Mouse (Mus musculus) embryonic facial prominence, embryonic 14.5 days (tissue): Measurements from ENCODE around the gene Nppb. TPM values are rescaled to one million over a fixed set of nuclear protein-coding genes. Genes with fewer than 3 reads are reported as not detected.

Source experiments
- ATAC-seq: fragments of 200-750 bp; cut with Nextera tagmentation; 2 replicates; pipeline ENCODE4 v1.8.0; 2017; ENCODE audit warnings: low read depth, moderate number of reproducible peaks, moderate TSS enrichment
- DNase-seq: peaks from one replicate; pipeline ENCODE4 v3.0.0-alpha.2; 2015; ENCODE audit warnings: low spot score
- H3K27ac ChIP-seq: fragments of 300-500 bp; sonication (generic); replicated peaks from 2 replicates; pipeline ENCODE4 v1.5.1; 2014; ENCODE audit warnings: low read depth, mild to moderate bottlenecking, low read length, moderate library complexity
- H3K27me3 ChIP-seq: fragments of 300-500 bp; sonication (generic); replicated peaks from 2 replicates; pipeline ENCODE4 v1.6.1; 2014; ENCODE audit warnings: low read length; ENCODE audit not compliant: control insufficient read depth, insufficient read depth
- H3K36me3 ChIP-seq: fragments of 300-500 bp; sonication (generic); 2 replicates; pipeline ENCODE4 v1.6.1; 2014; ENCODE audit warnings: low read length, mixed read lengths; ENCODE audit not compliant: control insufficient read depth, insufficient read depth
- H3K4me1 ChIP-seq: fragments of 300-500 bp; sonication (generic); 2 replicates; pipeline ENCODE4 v1.6.1; 2014; ENCODE audit warnings: antibody characterized with exemption, low read length; ENCODE audit not compliant: control insufficient read depth, insufficient read depth
- H3K4me2 ChIP-seq: fragments of 300-500 bp; sonication (generic); 2 replicates; pipeline ENCODE4 v1.6.1; 2014; ENCODE audit warnings: low read depth, mild to moderate bottlenecking, low read length, moderate library complexity, mixed read lengths
- H3K4me3 ChIP-seq: fragments of 300-500 bp; sonication (generic); 2 replicates; pipeline ENCODE4 v1.5.1; 2014; ENCODE audit warnings: low read depth, mild to moderate bottlenecking, low read length
- H3K9ac ChIP-seq: fragments of 300-500 bp; sonication (generic); 2 replicates; pipeline ENCODE4 v1.6.1; 2014; ENCODE audit warnings: low read depth, mild to moderate bottlenecking, low read length, moderate library complexity, mixed read lengths
- H3K9me3 ChIP-seq: fragments of 300-500 bp; sonication (generic); 2 replicates; pipeline ENCODE4 v1.6.1; 2016; ENCODE audit warnings: low read length; ENCODE audit not compliant: control insufficient read depth
- WGBS: fragments of 180-500 bp; shearing (Covaris S2); extraction: QIAGEN DNeasy Blood & Tissue Kit; methylation state at CpG from one replicate; pipeline ENCODE4 v1.1.7; 2014; 5-methylcytosine and 5-hydroxymethylcytosine counted together
- polyA plus RNA-seq: library from polyadenylated mRNA; unstranded; fragments of >200 nt; fragmentation: Nextera tagmentation; extraction: Ambion mirVana; gene quantifications from 2 replicates; pipeline ENCODE4 v1.2.1, GENCODE M21; 2014

Gene Nppb
- polyA plus RNA-seq, 1 experiment from 2014 or later: not detected

DNA sequence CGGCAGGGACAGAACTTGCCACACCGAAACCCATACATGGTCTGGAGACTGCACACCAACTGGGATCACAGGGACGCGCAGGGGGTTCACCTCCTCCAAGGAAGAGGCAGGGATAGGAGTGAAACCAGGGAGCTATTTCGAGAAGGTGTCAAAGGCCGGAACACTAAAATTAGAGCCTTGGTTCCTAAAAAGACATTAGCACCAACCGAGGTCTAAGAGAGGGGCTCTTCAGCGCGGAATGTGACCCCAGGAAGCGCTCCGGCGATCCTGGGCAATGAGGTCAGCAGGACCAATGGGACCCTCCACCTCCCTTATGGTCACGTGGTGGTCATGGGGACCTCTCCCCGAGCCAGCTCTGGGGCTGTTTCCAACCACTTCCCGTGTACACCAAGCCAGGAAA is 22.0 kb upstream of the Nppb start:
- no peak overlapping the region for H3K4me3 ChIP-seq
- H3K9me3 ChIP-seq: no peaks in the 10 kb centered on the region
- no peaks in the 10 kb centered on the region for H3K4me1 ChIP-seq
- no peak overlapping the region for H3K4me2 ChIP-seq
- no peak overlapping the region for H3K27ac ChIP-seq
- no peak overlapping the region for H3K9ac ChIP-seq
- no peaks in the 10 kb centered on the region for H3K36me3 ChIP-seq
- no peak for DNase-seq
- no peak for ATAC-seq
- WGBS: 85% methylated on average over 15 of the region's 15 CpGs
- no peaks in the 10 kb centered on the region for H3K27me3 ChIP-seq

DNA sequence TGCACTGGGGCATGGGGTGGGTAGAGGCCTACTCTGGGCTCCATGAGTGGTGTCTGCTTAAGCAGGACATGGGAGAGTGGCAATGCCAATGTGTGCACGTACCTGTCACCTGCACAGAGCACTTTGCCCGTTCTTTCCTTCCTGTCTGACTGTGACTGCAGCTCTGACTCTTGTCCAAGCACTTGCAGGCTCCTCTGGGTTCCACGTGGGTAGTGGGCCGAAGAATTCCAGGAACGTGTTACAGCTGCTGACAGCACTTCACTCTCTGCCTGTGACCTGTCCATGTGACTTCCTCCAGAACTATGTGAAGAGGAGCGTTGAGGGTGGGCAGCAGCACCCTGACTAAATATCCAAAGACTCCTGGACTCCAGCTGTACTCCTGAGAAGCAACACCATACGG is 19.9 kb upstream of the Nppb start:
- ATAC-seq: no peak
- no peaks in the 10 kb centered on the region for H3K27me3 ChIP-seq
- H3K9me3 ChIP-seq: no peaks in the 10 kb centered on the region
- 67% methylated on average over 7 of the region's 7 CpGs for WGBS
- no peak for DNase-seq
- H3K4me2 ChIP-seq: no peak overlapping the region
- no peak overlapping the region for H3K27ac ChIP-seq
- no peak overlapping the region for H3K9ac ChIP-seq
- H3K4me3 ChIP-seq: no peak overlapping the region
- H3K4me1 ChIP-seq: no peaks in the 10 kb centered on the region
- H3K36me3 ChIP-seq: no peaks in the 10 kb centered on the region

DNA sequence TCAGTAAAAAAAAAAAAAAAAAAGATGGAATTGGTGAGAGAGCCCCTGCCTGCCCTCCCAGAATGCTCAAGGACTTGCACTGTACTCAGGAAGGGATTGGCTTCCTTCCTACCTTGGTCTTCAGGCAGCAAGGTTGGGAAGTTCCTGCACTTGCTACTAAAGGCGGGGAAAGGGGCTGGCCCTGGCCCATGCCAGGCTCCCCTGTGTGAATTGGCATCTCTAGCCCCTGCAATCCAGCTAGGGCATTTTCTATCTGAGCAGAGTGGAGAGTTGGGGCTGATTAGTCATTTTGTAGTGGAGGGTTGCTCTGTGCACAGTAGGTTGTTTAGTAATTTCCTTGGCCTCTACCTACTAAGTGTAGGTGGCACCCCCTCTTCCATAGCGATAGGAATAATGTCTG is 16.8 kb upstream of the Nppb start:
- Histone ChIP-seq H3K9me3 (no peaks in the 10 kb centered on the region), H3K27me3 (no peaks in the 10 kb centered on the region), H3K36me3 (no peaks in the 10 kb centered on the region), H3K4me1 (no peaks in the 10 kb centered on the region), H3K4me3 (no peak overlapping the region), H3K27ac (no peak overlapping the region), H3K4me2 (no peak overlapping the region), H3K9ac (no peak overlapping the region)
- WGBS: 77% methylated on average over 2 of the region's 2 CpGs
- no peak for DNase-seq
- ATAC-seq: no peak

DNA sequence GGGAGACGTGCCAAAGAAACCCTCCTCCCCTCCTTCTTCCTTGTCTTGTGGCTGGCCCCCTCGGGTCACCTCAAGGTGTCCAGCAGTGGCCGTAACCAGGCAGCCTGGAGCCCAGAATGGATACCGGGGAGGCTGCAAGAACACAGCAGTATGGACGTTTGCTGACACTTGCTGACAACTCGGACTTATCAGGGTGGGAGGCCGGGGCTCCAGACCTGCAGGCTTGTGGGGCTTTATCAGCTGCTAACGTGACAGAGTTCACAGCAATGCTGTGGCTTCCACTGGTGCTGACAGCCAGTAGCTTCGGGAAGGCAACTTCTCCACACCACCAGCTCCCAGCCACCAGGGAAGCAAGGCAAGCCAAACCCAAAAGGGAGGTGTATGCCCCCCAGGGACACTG is 16.3 kb upstream of the Nppb start:
- ATAC-seq (no peak), DNase-seq (no peak)
- no peaks in the 10 kb centered on the region for H3K9me3 ChIP-seq
- H3K36me3 ChIP-seq: no peaks in the 10 kb centered on the region
- H3K4me2 ChIP-seq: no peak overlapping the region
- no peak overlapping the region for H3K9ac ChIP-seq
- no peaks in the 10 kb centered on the region for H3K27me3 ChIP-seq
- 53% methylated on average over 9 of the region's 9 CpGs for WGBS
- H3K4me1 ChIP-seq: no peaks in the 10 kb centered on the region
- H3K4me3 ChIP-seq: no peak overlapping the region
- H3K27ac ChIP-seq: no peak overlapping the region

DNA sequence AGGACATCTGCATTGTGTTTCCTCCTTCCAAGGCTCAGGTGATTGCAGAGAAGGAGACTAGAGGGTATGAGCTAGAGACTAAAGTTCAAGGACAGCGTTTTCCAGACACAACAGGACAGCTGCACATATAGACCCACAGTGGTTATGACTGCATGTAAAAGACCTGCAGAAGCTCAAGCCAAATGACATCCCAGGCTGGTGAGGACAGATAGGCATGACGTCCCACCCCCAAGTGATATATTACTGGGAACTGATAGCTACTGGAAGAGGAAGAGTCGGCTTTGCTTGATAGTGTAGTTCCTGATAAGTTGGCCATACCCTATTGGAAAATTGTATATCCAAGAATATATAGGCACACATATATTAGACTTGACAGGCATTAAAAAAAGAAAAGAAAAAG is 9.4 kb upstream of the Nppb start:
- no peaks in the 10 kb centered on the region for H3K36me3 ChIP-seq
- no peaks in the 10 kb centered on the region; the same call in 1 of the 2 replicates for H3K9me3 ChIP-seq
- DNase-seq (no peak), ATAC-seq (no peak)
- WGBS: 70% methylated on average over 3 of the region's 3 CpGs
- no peak overlapping the region for H3K9ac ChIP-seq
- H3K27me3 ChIP-seq: no peaks in the 10 kb centered on the region
- no peak overlapping the region for H3K4me3 ChIP-seq
- no peaks in the 10 kb centered on the region for H3K4me1 ChIP-seq
- no peak overlapping the region for H3K27ac ChIP-seq
- no peak overlapping the region for H3K4me2 ChIP-seq

DNA sequence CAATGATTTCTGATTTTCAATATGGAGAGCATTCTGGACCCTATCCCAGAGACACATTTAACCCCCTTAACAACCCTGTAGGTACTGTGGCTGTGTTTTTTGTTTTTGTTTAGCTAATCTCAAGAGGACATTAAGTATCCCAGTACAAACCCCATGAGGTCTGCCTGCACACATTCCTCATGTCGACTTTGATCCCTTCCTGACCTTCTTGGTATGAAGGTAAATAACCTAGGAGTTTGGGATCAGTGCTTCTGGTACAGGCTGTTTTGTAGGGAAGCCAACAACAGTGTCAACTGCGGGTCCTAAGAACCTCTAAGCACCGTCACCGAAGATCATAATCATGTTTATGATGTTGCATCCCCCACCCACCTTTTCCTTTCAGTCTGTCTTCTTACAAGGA is 7.9 kb upstream of the Nppb start:
- no peak overlapping the region for H3K4me2 ChIP-seq

GRCm38 (mm10) chr4:147978391-147978790 is 7.2 kb upstream of the Nppb start:
- no peaks in the 10 kb centered on the region for H3K27me3 ChIP-seq
- no peaks in the 10 kb centered on the region; the same call in 1 of the 2 replicates for H3K9me3 ChIP-seq
- no peaks in the 10 kb centered on the region for H3K36me3 ChIP-seq
- H3K4me1 ChIP-seq: no peaks in the 10 kb centered on the region
- no peak overlapping the region for H3K4me2 ChIP-seq
- 92% methylated on average over 6 of the region's 6 CpGs for WGBS
- ATAC-seq: no peak
- no peak overlapping the region for H3K27ac ChIP-seq
- H3K4me3 ChIP-seq: no peak overlapping the region
- no peak for DNase-seq
- no peak overlapping the region for H3K9ac ChIP-seq

More for the DNA sequence above, 7.9 kb upstream of the Nppb start:
- Histone ChIP-seq H3K27ac (no peak overlapping the region), H3K9ac (no peak overlapping the region), H3K27me3 (no peaks in the 10 kb centered on the region), H3K36me3 (no peaks in the 10 kb centered on the region), H3K4me3 (no peak overlapping the region), H3K4me1 (no peaks in the 10 kb centered on the region), H3K9me3 (no peaks in the 10 kb centered on the region; the same call in 1 of the 2 replicates)
- 73% methylated on average over 4 of the region's 4 CpGs for WGBS
- DNase-seq: no peak
- ATAC-seq: no peak

GRCm38 (mm10) chr4:147979441-147979860 is 6.1 kb upstream of the Nppb start:
- Histone ChIP-seq H3K9ac (no peak overlapping the region), H3K4me1 (no peaks in the 10 kb centered on the region), H3K27ac (no peak overlapping the region), H3K4me2 (no peak overlapping the region), H3K27me3 (no peaks in the 10 kb centered on the region), H3K9me3 (no peaks in the 10 kb centered on the region; the same call in 1 of the 2 replicates), H3K36me3 (no peaks in the 10 kb centered on the region), H3K4me3 (no peak overlapping the region)
- WGBS: 78% methylated on average over 7 of the region's 7 CpGs
- ATAC-seq (peak; percentile 47; the same call in 1 of the 2 replicates), DNase-seq (no peak)

DNA sequence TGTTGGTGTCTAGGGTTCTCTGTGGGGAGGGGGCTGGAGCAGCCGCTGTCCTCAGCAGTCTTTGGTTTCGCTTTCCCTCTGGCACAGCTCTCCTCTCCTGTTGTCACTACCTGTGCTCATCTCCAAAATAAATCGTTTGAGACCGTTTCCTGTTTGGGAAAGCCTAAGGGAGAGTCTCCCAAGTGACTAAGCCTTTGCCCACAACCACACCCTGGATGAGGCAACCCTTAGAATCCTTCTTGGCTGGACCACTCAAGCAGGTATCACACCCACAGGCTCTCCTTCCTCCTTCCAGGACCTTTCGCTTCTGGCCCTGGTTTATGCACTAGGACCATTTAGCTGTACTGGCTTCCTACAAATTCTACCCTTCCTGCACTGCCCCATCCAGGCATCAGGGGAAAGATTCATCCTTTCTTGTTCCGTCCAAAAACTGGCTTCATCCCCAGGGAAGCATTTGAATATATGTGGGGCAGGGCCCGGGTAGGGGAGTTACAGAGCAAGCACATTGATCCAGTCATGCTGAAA is 8.0 kb downstream of the Nppb start:
- no peak overlapping the region for H3K9ac ChIP-seq
- H3K4me1 ChIP-seq: no peaks in the 10 kb centered on the region
- DNase-seq (no peak), ATAC-seq (no peak)
- H3K36me3 ChIP-seq: no peaks in the 10 kb centered on the region
- H3K27ac ChIP-seq: no peak overlapping the region
- no peaks in the 10 kb centered on the region for H3K9me3 ChIP-seq
- no peak overlapping the region for H3K4me2 ChIP-seq
- H3K4me3 ChIP-seq: no peak overlapping the region
- no peaks in the 10 kb centered on the region for H3K27me3 ChIP-seq
- WGBS: 50% methylated on average over 7 of the region's 7 CpGs
